Mouse (Mus musculus): ENCODE results near the gene Prpf18.

DNA sequence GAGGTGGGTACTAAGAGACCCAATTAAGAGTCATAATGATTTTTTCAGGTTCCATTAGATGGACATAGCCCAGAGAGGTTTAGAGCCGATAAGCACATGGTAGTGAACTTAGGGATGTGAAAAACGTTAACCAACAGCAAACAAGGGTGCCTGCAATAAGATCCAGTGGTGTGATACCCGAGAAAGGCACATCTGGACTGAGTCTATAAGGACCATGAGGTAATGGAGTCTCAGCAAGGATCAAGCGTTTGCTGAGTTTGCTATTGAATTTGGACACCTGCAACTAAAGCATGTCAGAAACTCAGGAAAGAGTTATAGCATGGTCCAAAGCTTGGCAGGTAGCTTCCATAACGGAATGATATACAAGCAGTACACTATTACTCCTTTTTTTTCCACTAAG, 67.7 kb downstream of the Prpf18 start:
- no peak for TF ChIP-seq CTCF (IDR thresholded peaks at IDR 0.05; ENCODE audit: control insufficient read depth, insufficient read depth, low read length)
- no peak for TF ChIP-seq POLR2A (IDR thresholded peaks at IDR 0.05; ENCODE audit: borderline replicate concordance, control insufficient read depth, low read depth, low read length)
